ENCODE assay signal across 8 mouse cellular contexts in the genomic region with DNA sequence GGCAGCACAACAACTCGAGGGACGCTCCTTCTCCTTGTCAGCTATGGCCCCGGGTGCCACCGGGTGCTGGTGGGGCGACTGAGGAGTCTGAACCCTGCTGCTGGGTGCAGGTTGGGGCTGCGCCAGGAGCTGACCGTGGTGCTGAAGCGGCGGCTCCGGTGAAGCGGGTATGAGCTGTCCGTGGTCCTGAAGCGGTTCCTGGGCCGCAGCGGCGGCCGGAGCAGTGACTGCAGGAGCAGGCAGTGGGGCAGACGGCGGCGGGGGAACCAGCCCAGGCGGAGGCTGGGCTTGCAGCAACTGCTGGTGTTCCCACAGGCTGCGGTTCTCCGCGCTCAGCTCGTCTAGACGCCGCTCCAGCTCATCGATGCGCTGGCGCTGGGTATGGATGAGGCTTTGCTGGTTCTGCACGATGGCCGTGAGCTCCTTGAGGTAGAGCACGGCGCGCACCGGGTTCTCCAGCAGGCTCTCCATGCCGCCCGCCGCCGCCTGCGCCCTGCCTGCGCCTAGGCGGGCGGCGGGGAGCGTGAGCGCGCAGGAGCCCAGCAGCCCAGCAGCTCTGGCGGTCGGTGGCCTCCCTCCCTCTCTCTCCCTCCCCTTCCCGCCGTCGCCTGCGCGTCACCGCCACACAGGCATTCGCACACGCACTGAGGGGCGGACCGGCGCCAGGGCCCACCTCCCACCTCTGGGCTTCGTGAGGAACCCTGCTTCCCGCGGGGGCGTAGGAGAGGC. TPM values are rescaled to one million over a fixed set of nuclear protein-coding genes. Genes with fewer than 3 reads are reported as not detected.
DNase-seq lines count a peak whose midpoint lies in the region; ATAC-seq and TF ChIP-seq lines count a peak whose summit lies in the region.

A gene (minus strand): TSS at position 586 of the 729 bp plus-strand sequence.

- ATAC-seq in Patski = peak; percentile 81
- ATAC-seq in hindbrain, postnatal 0 days = peak; percentile 94
- peak; percentile 91 for ATAC-seq in megakaryocyte, adult 5-6 weeks (ENCODE audit: poor library complexity, severe bottlenecking)

- H3K4me2 ChIP-seq in hindbrain, postnatal 0 days (ENCODE audit: low read depth, low read length) = peak within 1 kb of the TSS; percentile 61

- peak within 1 kb of the TSS; percentile 62 for H3K9ac ChIP-seq in hindbrain, postnatal 0 days (replicated peaks; ENCODE audit: low read length)

- H3K9me3 ChIP-seq in hindbrain, postnatal 0 days (ENCODE audit: low read length) = no peaks in the 10 kb centered on the region

- in situ Hi-C loops in Patski (cut with MboI; ENCODE audit: low pct_unique_long_range_greater_than_20kb) = no loop called here

- H3K4me3 ChIP-seq in hindbrain, postnatal 0 days (ENCODE audit: low read length) = peak within 1 kb of the TSS; percentile 57

- H3K4me1 ChIP-seq in hindbrain, postnatal 0 days (ENCODE audit: insufficient read depth, low read length) = peaks cover 3% of the 10 kb centered on the region; the same call in 1 of the 2 replicates

- H3K36me3 ChIP-seq in hindbrain, postnatal 0 days (ENCODE audit: insufficient read depth, low read length) = no peaks in the 10 kb centered on the region

- CTCF ChIA-PET in Patski (lab: Charles Lee) = no interaction called here

- DNase-seq in Patski (ENCODE audit: low read depth, low spot score) = peak; percentile 33
- DNase-seq in cerebellum, postnatal 25 days = peak; percentile 64 to 74
- DNase-seq in gastrocnemius, adult 8-10 months (ENCODE audit: low spot score in 2 of 2) = peak; percentile 55 to 70
- peak; percentile 88 for DNase-seq in hindbrain, postnatal 0 days (ENCODE audit: low spot score)
- DNase-seq in left cerebral cortex, adult 8-10 months (ENCODE audit: low spot score in 2 of 2) = peak; percentile 78
- peak; percentile 89 to 91 for DNase-seq in right cerebral cortex, postnatal 10 days (ENCODE audit: low spot score in 2 of 2)
- DNase-seq in urinary bladder, postnatal 25 days (ENCODE audit: low spot score) = peak; percentile 95

- no peak for TF ChIP-seq CTCF in Patski (IDR thresholded peaks at IDR 0.05)
- peak; percentile 20; the same call in 1 of the 2 replicates for TF ChIP-seq CTCF in hindbrain, postnatal 0 days (IDR thresholded peaks at IDR 0.05; ENCODE audit: low read depth)

- H3K27ac ChIP-seq in hindbrain, postnatal 0 days = peak within 1 kb of the TSS; percentile 61

- peaks cover 22% of the 10 kb centered on the region for H3K27me3 ChIP-seq in Patski
- H3K27me3 ChIP-seq in hindbrain, postnatal 0 days (ENCODE audit: insufficient read depth, low read length) = no peaks in the 10 kb centered on the region

- POLR2A ChIA-PET in Patski (lab: Charles Lee) = no interaction called here

- under 1% methylated on average over 65 of the region's 65 CpGs for WGBS in hindbrain, postnatal 0 days

RNA-seq across cellular contexts. Expression of the gene that starts here (rescaled TPM):
- polyA plus RNA-seq in Patski (2021) = 0.03 TPM
- under 1 TPM; 0.24 to 0.65 (median 0.33) TPM for total RNA-seq in gastrocnemius, adult 8-10 months (2022)
- 48.2 and 53.1 TPM in 2 replicates for total RNA-seq in hindbrain, postnatal 0 days (2014; rRNA removed)
- polyA plus RNA-seq in hindbrain, postnatal 0 days (2015; fragmentation: Nextera tagmentation; extraction: Ambion mirVana) = 10.6 and 10.7 TPM in 2 replicates
- total RNA-seq in left cerebral cortex, adult 8-10 months (2022) = 100 to 1,000 TPM; 105 to 124 (median 115) TPM
- not detected in 2 replicates for total RNA-seq in megakaryocyte, adult 5-6 weeks (2015)
- total RNA-seq in megakaryocyte, adult 5-6 weeks (2017) = not detected in 2 replicates

Comparison
In these comparisons a context has a peak if more than half of its experiments do, and no peak if none do; other contexts are left out.
1. Peak in every context shown above with its lines: DNase-seq, ATAC-seq, H3K4me3 ChIP-seq and H3K27ac ChIP-seq.
2. RNA of the gene that starts here (total RNA-seq): 105 to 124 TPM in left cerebral cortex, adult 8-10 months and 48.2 to 53.1 TPM in hindbrain, postnatal 0 days; 0.24 to 0.65 TPM in gastrocnemius, adult 8-10 months and not detected in megakaryocyte, adult 5-6 weeks; every median in the first group is over 10 times any median in the second.
3. RNA of the gene that starts here (polyA plus RNA-seq): 10.6 to 10.7 TPM in hindbrain, postnatal 0 days; 0.03 TPM in Patski (single experiment); every median in the first group is over 10 times any median in the second.
4. Peak in DNase-seq and ATAC-seq in Patski; RNA of the gene not detected or under 1 TPM.
5. Peak in DNase-seq in gastrocnemius, adult 8-10 months; RNA of the gene not detected or under 1 TPM.
6. Peak in ATAC-seq in megakaryocyte, adult 5-6 weeks; RNA of the gene not detected or under 1 TPM.
7. DNase-seq: peak in every context shown above with its lines; median percentile 95 in urinary bladder, postnatal 25 days; 90 in right cerebral cortex, postnatal 10 days; 88 in hindbrain, postnatal 0 days; 78 in left cerebral cortex, adult 8-10 months; 69 in cerebellum, postnatal 25 days; 62 in gastrocnemius, adult 8-10 months; 33 in Patski.